Comparison of ENCODE assay signal across 8 mouse cellular contexts in genomic region chr2:120128611-120129051, GRCm38 (mm10). TPM values are rescaled to one million over a fixed set of nuclear protein-coding genes. Genes with fewer than 3 reads are reported as not detected.
DNase-seq lines count a peak whose midpoint lies in the region; TF ChIP-seq lines count a peak whose summit lies in the region.

No protein-coding gene starts in this region.

- DNase-seq in layer of hippocampus, adult 11-12 months (ENCODE audit: low spot score): peak; percentile 14
- DNase-seq in layer of hippocampus, postnatal 14 days (ENCODE audit: low spot score in 2 of 2): no peak
- peak; percentile 76 for DNase-seq in heart, adult 8-10 months (ENCODE audit: low spot score)
- peak; percentile 19 to 47 for DNase-seq in kidney, postnatal 4 days
- DNase-seq in T-cell, adult 2 months (ENCODE audit: low spot score): no peak
- DNase-seq in left cerebral cortex, adult 9 months (ENCODE audit: low spot score in 2 of 2): no peak
- DNase-seq in left cerebral cortex, adult 2 months (ENCODE audit: extremely low spot score in 1 of 2, low spot score in 2 of 2): no peak

- no peaks in the 10 kb centered on the region for H3K27me3 ChIP-seq in small intestine, adult 2 months (ENCODE audit: control insufficient read depth, insufficient read depth, low read length)

- intact Hi-C loops in left cerebral cortex, adult 2 months (cut with DNase I): no loop called here

- H3K4me1 ChIP-seq in small intestine, adult 2 months (ENCODE audit: control insufficient read depth, insufficient read depth, insufficient read length, low read length): peaks cover 2% of the 10 kb centered on the region; the same call in 1 of the 2 replicates

- no peak overlapping the region for H3K4me3 ChIP-seq in small intestine, adult 2 months (ENCODE audit: low read depth, low read length)
- no peak overlapping the region for H3K4me3 ChIP-seq in left cerebral cortex, adult 2 months

- H3K27ac ChIP-seq in small intestine, adult 2 months (ENCODE audit: insufficient read depth, low read depth, low read length): peak overlapping the region; percentile 43
- H3K27ac ChIP-seq in left cerebral cortex, adult 2 months: no peak overlapping the region; the same call in 1 of the 2 replicates

- no peak for TF ChIP-seq CTCF in small intestine, adult 2 months (IDR thresholded peaks at IDR 0.05; ENCODE audit: extremely low read depth, insufficient read length, insufficient replicate concordance, low read depth, low read length)
- no peak for TF ChIP-seq CTCF in left cerebral cortex, adult 2 months (IDR thresholded peaks at IDR 0.05)

- TF ChIP-seq POLR2A in small intestine, adult 2 months (IDR thresholded peaks at IDR 0.05; ENCODE audit: low read depth, low read length): no peak

- WGBS in small intestine, adult 2 months: 93% methylated on average over 1 of the region's 1 CpGs

- H3K36me3 ChIP-seq in small intestine, adult 2 months (ENCODE audit: control insufficient read depth, insufficient read depth, low read length): peaks cover 12% of the 10 kb centered on the region

RNA-seq across cellular contexts. Expression of gene Ehd4, which starts 25.8 kb away (rescaled TPM):
- 1 to 10 TPM; 9.7 to 9.8 TPM for total RNA-seq in layer of hippocampus, postnatal 14 days (2021)
- 100 to 1,000 TPM; 312 to 410 (median 362) TPM for total RNA-seq in heart, adult 8-10 months (2022)
- 19.6 and 30.7 TPM in 2 replicates for polyA plus RNA-seq in small intestine, adult 2 months (2012; rRNA removed)
- total RNA-seq in left cerebral cortex, adult 2 months (2021): 10 to 100 TPM; 12.1 to 15.0 TPM

Comparison
In these comparisons a context has a peak if more than half of its experiments do, and no peak if none do; other contexts are left out.
1. DNase-seq: peak in layer of hippocampus, adult 11-12 months (single experiment), heart, adult 8-10 months (single experiment) and kidney, postnatal 4 days (2 of 2); none in layer of hippocampus, postnatal 14 days (0 of 2), T-cell, adult 2 months (single experiment), left cerebral cortex, adult 9 months (0 of 2) and left cerebral cortex, adult 2 months (0 of 2).
2. RNA of gene Ehd4, which starts 25.8 kb away (total RNA-seq): 312 to 410 TPM in heart, adult 8-10 months; 12.1 to 15.0 TPM in left cerebral cortex, adult 2 months and 9.7 to 9.8 TPM in layer of hippocampus, postnatal 14 days; every median in the first group is over 10 times any median in the second.